Mouse (Mus musculus): Measurements from ENCODE around the gene Btbd10.

DNA sequence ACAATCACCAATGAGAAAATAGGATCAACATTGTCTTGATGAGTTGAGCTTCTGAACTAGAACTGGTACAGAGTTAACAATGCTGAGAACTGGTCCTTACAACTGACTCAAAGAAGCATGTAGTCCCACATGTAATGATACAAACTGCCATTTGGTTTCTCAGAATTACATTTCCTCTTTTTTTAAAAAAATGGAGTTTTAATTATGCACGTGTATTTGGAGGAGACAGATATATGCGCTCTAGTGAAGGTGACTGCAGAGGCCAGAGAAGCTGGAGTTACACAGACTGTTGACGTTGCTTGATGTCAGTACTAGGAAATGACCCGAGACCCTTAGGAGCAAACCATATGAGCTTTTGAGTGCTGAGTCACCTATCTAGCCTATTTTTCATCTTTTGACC lies 27.5 kb upstream of the Btbd10 start:
- no peak for TF ChIP-seq CTCF (IDR thresholded peaks at IDR 0.05; ENCODE audit: control insufficient read depth, insufficient read depth, insufficient replicate concordance, low read depth, low read length)
- no peak for TF ChIP-seq POLR2A (IDR thresholded peaks at IDR 0.05; ENCODE audit: control insufficient read depth, low read depth, low read length)
